Mouse (Mus musculus) bone marrow, adult 2 months (tissue): ENCODE results near the gene Sirt6.

Source experiments
- CTCF ChIP-seq: fragments of 200-500 bp; IDR thresholded peaks from 2 replicates; pipeline ENCODE4 v1.5.1; 2011; ENCODE audit warnings: low read length, control low read depth; ENCODE audit not compliant: control insufficient read depth, insufficient read depth
- POLR2A ChIP-seq: fragments of 200-500 bp; IDR thresholded peaks from 2 replicates; pipeline ENCODE4 v1.6.1; 2011; ENCODE audit warnings: low read depth, mild to moderate bottlenecking, control low read depth, low read length, borderline replicate concordance; ENCODE audit not compliant: control insufficient read depth

DNA sequence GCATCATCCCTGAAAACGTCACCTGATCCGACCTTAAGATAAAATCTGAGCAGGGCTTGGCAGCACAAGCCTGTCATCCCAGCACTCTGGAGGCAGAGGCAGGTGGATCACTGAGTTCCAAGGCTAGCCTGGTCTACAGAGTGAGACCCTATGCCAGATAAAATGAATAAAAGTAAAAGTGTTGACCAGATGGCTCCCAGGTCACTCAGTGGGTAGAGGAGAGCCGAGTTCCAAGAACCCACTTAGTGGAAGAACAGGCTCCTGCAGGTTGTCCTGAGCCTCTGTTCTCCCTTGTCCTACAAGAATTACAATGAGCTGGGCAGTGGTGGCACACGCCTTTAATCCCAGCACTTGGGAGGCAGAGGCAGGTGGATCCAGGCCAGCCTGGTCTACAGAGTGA is 34.4 kb downstream of the Sirt6 start:
- TF ChIP-seq CTCF (no peak), POLR2A (no peak)
